Mouse (Mus musculus) embryonic facial prominence, embryonic 15.5 days (tissue): ENCODE results near the gene Dpep2nb. TPM values are rescaled to one million over a fixed set of nuclear protein-coding genes. Genes with fewer than 3 reads are reported as not detected.
A peak's percentile ranks its signal among the peaks of the same experiment; 100 is the strongest.

Experiments
- ATAC-seq: fragments of 200-750 bp; cut with Nextera tagmentation; 2 replicates; pipeline ENCODE4 v1.8.0; 2017; ENCODE audit warnings: low read depth, moderate TSS enrichment; ENCODE audit not compliant: insufficient number of reproducible peaks, low FRiP score, low TSS enrichment
- H3K27ac ChIP-seq: fragments of 300-500 bp; sonication (generic); replicated peaks from 2 replicates; pipeline ENCODE4 v1.5.1; 2015; ENCODE audit warnings: mild to moderate bottlenecking, inconsistent platforms
- H3K27me3 ChIP-seq: fragments of 300-500 bp; sonication (generic); 2 replicates; pipeline ENCODE4 v1.6.1; 2015; ENCODE audit warnings: inconsistent platforms
- H3K36me3 ChIP-seq: fragments of 300-500 bp; sonication (generic); 2 replicates; pipeline ENCODE4 v1.6.1; 2015; ENCODE audit warnings: mild to moderate bottlenecking, inconsistent platforms
- H3K4me1 ChIP-seq: fragments of 300-500 bp; sonication (generic); 2 replicates; pipeline ENCODE4 v1.6.1; 2015; ENCODE audit warnings: inconsistent platforms
- H3K4me2 ChIP-seq: fragments of 300-500 bp; sonication (generic); replicated peaks from 2 replicates; pipeline ENCODE4 v1.6.1; 2015; ENCODE audit warnings: mild to moderate bottlenecking, inconsistent platforms
- H3K4me3 ChIP-seq: fragments of 300-500 bp; sonication (generic); replicated peaks from 2 replicates; pipeline ENCODE4 v1.5.1; 2015; ENCODE audit warnings: mild to moderate bottlenecking, inconsistent platforms
- H3K9ac ChIP-seq: fragments of 300-500 bp; sonication (generic); 2 replicates; pipeline ENCODE4 v1.6.1; 2015; ENCODE audit warnings: inconsistent platforms
- H3K9me3 ChIP-seq: fragments of 300-500 bp; sonication (generic); replicated peaks from 2 replicates; pipeline ENCODE4 v1.6.1; 2016; ENCODE audit warnings: inconsistent platforms
- WGBS: fragments of 180-500 bp; shearing (Covaris S2); methylation state at CpG from one replicate; pipeline ENCODE4 v1.1.7; 2015; 5-methylcytosine and 5-hydroxymethylcytosine counted together
- polyA plus RNA-seq: library from polyadenylated mRNA; unstranded; fragments of >200 nt; fragmentation: Nextera tagmentation; extraction: Ambion mirVana; gene quantifications from 2 replicates; pipeline ENCODE4 v1.2.1, GENCODE M21; 2015

The Dpep2nb gene
- 0.16 TPM in 1 of 2 replicates, not detected in the other for polyA plus RNA-seq

DNA sequence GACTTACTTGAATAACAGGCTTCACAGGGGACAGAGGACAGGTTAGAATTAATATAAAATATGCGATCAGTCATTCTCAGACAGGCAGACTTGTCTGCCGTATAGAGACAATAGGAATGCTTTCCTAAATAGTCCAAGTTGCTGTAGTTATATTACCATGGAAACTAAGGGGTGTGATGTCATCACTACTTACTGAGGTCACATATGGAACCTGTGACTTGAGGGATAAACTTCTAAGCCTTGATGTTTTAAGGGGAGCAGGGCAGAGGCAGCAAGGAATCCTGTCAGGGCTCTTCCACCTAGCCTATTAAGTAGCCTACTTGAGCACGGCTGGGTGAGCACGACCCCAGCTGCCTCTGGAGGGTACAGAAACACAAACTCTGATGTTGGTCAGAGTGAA is at the start of gene Dpep2nb:
TSS of gene Dpep2nb (minus strand) at position 101 of the 400 bp plus-strand sequence.
- Histone ChIP-seq H3K27me3 (no peaks in the 10 kb centered on the region), H3K27ac (no peak within 1 kb of the TSS), H3K9ac (no peak within 1 kb of the TSS), H3K4me1 (peaks cover 14% of the 10 kb centered on the region), H3K4me3 (no peak within 1 kb of the TSS), H3K9me3 (no peaks in the 10 kb centered on the region), H3K36me3 (peaks cover 5% of the 10 kb centered on the region), H3K4me2 (no peak within 1 kb of the TSS)
- ATAC-seq: no peak
- WGBS: 75% methylated on average over 4 of the region's 4 CpGs

DNA sequence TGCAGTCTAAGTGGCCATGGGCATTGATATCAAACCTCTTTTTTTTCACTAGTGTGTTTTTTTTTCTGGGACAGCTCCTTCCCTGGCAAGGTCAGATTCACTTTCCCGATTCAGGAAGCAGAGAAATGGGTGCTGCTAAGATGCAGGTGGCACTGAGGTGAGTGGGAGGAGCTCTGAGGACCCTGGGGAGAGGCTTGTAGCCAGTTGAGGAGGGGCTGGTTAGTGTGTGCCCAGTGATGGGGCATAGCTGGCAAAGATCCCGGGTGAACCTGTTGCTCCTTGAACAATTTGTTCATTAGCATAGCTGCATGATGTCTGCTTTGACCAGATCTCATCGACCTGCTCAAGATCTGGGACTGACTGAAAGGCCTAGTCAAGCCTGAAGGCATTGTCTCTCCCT is 49.3 kb upstream of the Dpep2nb start:
- no peak for ATAC-seq
- H3K9ac ChIP-seq: no peak overlapping the region
- no peaks in the 10 kb centered on the region for H3K9me3 ChIP-seq
- H3K36me3 ChIP-seq: peaks cover 34% of the 10 kb centered on the region
- H3K27me3 ChIP-seq: no peaks in the 10 kb centered on the region
- H3K4me1 ChIP-seq: peaks cover 10% of the 10 kb centered on the region
- WGBS: 56% methylated on average over 3 of the region's 3 CpGs
- no peak overlapping the region for H3K4me2 ChIP-seq
- H3K4me3 ChIP-seq: no peak overlapping the region
- no peak overlapping the region for H3K27ac ChIP-seq

DNA sequence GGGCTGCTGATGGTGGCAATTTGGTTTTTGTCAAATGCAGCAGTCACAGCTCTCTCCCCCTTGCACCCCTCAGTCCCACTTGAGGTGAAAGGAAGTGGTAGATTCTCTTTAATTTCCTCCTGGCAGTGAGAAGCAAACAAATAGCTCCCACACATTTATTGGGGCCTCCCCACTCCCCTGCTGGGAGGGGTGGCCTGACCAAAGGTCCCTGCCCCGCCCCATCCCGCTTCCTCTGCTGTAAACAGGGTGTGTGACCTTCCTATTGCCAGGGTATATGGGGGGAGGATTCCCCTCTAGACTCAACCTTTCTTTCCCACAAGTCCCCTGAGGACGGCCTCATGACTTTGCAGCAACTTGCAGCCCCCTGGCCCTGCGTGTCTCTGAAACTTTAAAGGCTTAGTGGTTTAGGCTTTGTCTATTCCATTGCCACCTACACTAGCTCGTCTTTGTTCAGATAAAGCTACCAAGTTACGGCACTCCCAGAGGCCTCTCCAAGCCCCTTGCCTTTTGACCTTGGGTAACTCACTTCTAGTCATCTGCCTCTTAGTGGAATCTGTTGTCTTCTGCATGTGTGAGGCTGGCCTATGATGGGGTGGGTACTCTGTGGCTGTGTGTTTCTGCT is 48.5 kb upstream of the Dpep2nb start:
- Histone ChIP-seq H3K9me3 (no peaks in the 10 kb centered on the region), H3K36me3 (peaks cover 34% of the 10 kb centered on the region), H3K27me3 (no peaks in the 10 kb centered on the region), H3K9ac (no peak overlapping the region), H3K4me1 (peaks cover 10% of the 10 kb centered on the region), H3K4me3 (no peak overlapping the region), H3K4me2 (no peak overlapping the region), H3K27ac (no peak overlapping the region)
- ATAC-seq: no peak
- 69% methylated on average over 6 of the region's 6 CpGs for WGBS

DNA sequence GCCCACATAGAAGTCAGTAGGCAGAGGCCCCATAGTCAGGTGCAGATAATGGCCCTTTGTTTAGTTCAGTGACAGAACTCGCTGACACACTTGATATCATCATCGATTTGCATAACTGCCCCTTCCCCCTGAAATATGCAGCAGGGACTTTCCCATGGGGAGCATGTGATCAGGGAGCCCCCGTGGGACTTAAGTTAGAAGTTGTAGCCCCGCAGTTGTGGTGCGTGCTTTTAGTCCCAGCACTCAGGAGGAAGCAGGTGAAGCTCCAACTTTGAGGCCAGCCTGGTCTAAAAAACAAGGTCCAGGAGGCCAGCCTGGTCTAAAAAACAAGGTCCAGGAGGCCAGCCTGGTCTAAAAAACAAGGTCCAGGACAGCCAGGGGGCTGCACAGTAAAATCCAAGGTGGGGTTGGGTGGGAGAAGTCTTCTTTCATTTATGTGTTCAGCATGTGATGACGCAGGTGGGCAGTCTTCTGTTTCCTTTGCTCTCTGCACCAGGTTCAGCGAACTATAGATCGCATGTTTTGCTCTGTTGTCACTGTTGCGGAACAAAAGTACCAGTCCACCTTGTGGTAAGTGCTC is 46.8 kb upstream of the Dpep2nb start:
- Histone ChIP-seq H3K27me3 (no peaks in the 10 kb centered on the region), H3K36me3 (peaks cover 37% of the 10 kb centered on the region), H3K9ac (no peak overlapping the region), H3K9me3 (no peaks in the 10 kb centered on the region), H3K4me2 (no peak overlapping the region), H3K4me1 (no peaks in the 10 kb centered on the region), H3K27ac (no peak overlapping the region), H3K4me3 (no peak overlapping the region)
- ATAC-seq: no peak
- 85% methylated on average over 9 of the region's 9 CpGs for WGBS

DNA sequence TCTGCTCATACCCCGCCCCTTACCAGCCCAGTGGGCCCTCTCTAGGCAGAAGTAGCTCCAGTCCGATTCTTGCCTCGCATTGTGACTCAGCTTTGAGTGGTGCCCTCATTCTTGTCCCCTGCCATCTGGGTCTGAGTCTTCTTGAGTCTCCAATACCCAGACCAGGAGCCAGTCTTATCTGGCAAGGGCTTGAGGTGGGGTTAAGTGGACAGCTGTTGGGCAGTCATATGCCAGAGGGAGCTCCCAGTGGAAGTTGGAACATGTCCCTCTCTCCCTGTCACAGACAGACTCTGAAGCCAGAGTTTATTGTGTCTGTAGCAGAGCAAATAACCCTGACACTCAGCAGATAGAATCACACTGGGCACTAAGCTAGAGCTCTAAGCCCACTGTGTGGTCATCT is 45.3 kb upstream of the Dpep2nb start:
- Histone ChIP-seq H3K4me2 (no peak overlapping the region), H3K4me1 (no peaks in the 10 kb centered on the region), H3K4me3 (no peak overlapping the region), H3K9ac (no peak overlapping the region), H3K36me3 (peaks cover 41% of the 10 kb centered on the region), H3K9me3 (no peaks in the 10 kb centered on the region), H3K27me3 (no peaks in the 10 kb centered on the region), H3K27ac (no peak overlapping the region)
- ATAC-seq: no peak
- WGBS: 87% methylated on average over 3 of the region's 3 CpGs

DNA sequence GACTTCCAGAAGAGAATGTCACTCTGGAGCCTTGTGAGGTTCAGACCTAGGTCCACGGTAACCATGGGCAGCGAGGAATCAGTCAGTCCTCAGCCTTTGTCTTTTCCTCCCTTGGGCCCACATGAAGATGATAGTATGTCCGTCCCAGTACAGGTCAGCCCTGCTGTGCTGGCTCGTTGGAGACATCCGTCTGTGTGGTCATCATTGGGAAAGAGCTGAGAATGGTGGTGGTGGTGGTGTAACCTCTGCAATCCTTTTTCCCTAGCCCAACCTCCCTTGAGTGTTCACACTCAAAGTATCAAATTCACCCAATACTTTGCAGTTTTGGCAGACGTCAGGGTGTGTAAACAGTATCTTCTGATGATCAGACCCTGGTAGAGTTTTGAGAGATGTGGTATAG is 44.1 kb upstream of the Dpep2nb start:
- Histone ChIP-seq H3K9ac (no peak overlapping the region), H3K9me3 (no peaks in the 10 kb centered on the region), H3K4me1 (no peaks in the 10 kb centered on the region), H3K4me2 (no peak overlapping the region), H3K27me3 (no peaks in the 10 kb centered on the region), H3K27ac (no peak overlapping the region), H3K4me3 (no peak overlapping the region), H3K36me3 (peaks cover 45% of the 10 kb centered on the region)
- ATAC-seq: no peak
- WGBS: 84% methylated on average over 6 of the region's 6 CpGs

DNA sequence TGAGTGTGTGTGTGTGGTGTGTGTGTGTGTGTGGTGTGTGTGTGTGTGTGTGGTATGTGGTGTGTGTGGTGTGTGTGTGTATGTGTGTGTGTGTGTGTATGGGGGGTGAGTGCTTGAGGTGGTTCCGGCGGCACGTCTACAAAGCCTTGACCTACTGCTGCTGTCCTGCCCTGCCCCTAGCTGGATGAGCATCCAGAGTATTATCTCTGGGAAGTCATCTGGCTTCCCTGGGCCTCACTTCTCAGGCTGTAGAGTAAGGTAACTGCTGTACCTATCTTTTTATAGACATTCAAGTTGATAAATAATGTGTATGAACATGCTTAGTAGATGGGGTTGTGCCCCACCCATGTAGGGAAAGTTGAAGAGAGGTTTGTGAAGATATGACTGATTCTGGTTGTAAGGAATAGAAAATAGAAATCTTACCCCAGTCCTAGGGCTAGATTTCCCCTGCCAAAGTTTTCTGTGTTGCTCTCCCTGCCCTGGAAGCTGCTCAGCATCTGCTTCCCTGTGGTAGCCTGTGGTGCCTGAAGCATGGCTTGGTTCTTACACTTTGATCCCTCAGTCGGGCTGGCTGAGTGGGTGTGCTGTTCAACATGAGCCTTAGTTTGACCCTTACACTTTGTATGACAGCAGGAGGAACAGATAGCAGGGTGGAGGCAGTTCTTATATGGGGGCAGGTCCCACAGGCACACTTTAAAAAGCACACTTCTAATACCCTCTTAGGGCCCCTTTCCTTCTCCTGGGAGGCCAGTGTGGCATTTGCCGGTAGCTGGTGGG is 42.3 kb upstream of the Dpep2nb start:
- WGBS: 83% methylated on average over 5 of the region's 5 CpGs
- Histone ChIP-seq H3K4me2 (no peak overlapping the region), H3K9ac (no peak overlapping the region), H3K27ac (no peak overlapping the region), H3K4me1 (no peaks in the 10 kb centered on the region), H3K27me3 (no peaks in the 10 kb centered on the region), H3K36me3 (peaks cover 35% of the 10 kb centered on the region), H3K4me3 (no peak overlapping the region), H3K9me3 (no peaks in the 10 kb centered on the region)
- no peak for ATAC-seq

DNA sequence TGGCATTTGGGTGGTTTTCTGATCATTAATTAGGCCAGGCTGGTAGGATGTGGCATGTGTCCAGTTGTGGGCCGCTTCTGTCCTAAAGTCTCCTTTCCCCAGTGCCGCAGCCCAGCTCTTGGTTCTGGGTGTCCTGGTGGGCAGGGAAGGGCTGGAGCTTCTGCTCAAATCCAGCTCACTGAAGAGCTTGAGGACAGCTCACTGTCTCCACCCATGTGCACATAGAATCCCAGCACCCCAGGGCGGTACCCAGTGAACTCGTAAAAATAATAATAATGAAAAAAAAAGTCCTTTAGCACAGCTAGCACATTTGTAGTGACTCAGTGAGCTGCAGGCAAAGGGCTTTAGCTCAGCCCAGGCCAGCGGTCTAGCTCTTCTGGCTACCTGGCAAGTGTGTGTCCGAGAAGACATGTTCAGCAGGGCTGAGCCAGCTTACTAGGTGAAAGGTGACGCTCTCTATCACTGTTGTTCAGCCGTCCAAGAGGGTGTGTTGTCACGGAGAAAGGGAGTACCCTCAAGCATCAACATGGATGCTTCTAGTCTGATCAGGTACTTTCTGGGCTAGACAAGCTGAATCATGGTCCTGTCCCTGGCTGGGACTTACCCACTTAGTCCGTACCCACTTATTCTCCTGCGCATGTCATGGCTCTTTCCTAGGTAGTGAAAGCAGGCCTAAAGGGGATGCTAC is 41.2 kb upstream of the Dpep2nb start:
- Histone ChIP-seq H3K9me3 (no peaks in the 10 kb centered on the region), H3K27ac (no peak overlapping the region), H3K4me2 (no peak overlapping the region), H3K4me3 (no peak overlapping the region), H3K27me3 (no peaks in the 10 kb centered on the region), H3K4me1 (no peaks in the 10 kb centered on the region), H3K36me3 (peaks cover 26% of the 10 kb centered on the region), H3K9ac (no peak overlapping the region)
- no peak for ATAC-seq
- whole genome bisulfite sequencing: 88% methylated on average over 11 of the region's 11 CpGs

DNA sequence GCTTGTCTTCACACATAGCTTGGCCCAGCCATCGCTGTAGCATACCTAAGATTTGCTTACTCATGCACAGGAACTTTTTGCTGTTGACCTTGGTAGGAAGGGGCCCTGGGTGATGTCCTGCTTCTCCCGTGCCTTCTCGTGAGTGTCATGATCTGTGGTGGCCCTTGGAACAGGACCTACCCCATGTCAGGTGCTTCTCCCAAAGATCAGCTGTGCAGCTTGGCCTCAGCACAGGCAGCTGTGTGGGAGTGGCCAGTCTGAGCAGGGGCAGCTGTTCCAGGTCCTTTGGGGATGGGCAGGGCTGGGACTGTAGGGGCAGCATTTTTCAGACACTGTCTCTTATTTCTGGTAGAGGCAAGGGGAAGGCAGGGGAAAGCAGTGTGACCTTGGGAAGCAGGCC is 38.4 kb upstream of the Dpep2nb start:
- H3K27ac ChIP-seq: no peak overlapping the region
- no peaks in the 10 kb centered on the region for H3K27me3 ChIP-seq
- H3K4me3 ChIP-seq: no peak overlapping the region
- WGBS: 81% methylated on average over 3 of the region's 3 CpGs
- H3K4me1 ChIP-seq: no peaks in the 10 kb centered on the region
- H3K9me3 ChIP-seq: no peaks in the 10 kb centered on the region
- no peak overlapping the region for H3K4me2 ChIP-seq
- peaks cover 22% of the 10 kb centered on the region for H3K36me3 ChIP-seq
- H3K9ac ChIP-seq: no peak overlapping the region
- peak; percentile 83 for ATAC-seq

DNA sequence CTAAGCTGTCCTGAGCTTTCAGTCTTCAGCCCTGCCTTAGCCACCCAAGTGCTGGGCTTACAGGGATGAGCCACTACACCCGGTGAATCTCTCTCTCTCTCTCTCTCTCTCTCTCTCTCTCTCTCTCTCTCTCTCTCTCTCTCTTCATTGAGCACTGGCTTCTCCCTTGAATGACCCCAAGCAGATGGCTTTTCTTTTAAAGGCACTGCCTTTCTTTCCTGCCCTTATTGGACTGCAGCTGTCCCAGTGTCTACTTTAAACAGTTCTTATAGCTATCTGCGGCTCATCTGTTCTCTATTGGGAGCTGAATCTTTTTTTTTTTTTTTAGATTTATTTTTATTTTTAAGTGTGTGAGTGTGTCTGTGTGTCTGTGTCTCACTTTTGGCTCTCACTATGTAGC is 37.3 kb upstream of the Dpep2nb start:
- no peaks in the 10 kb centered on the region for H3K4me1 ChIP-seq
- ATAC-seq: no peak
- no peaks in the 10 kb centered on the region for H3K9me3 ChIP-seq
- H3K4me3 ChIP-seq: no peak overlapping the region
- H3K9ac ChIP-seq: no peak overlapping the region
- H3K36me3 ChIP-seq: peaks cover 19% of the 10 kb centered on the region
- H3K27me3 ChIP-seq: no peaks in the 10 kb centered on the region
- H3K27ac ChIP-seq: no peak overlapping the region
- H3K4me2 ChIP-seq: no peak overlapping the region
- 71% methylated on average over 2 of the region's 2 CpGs for WGBS

DNA sequence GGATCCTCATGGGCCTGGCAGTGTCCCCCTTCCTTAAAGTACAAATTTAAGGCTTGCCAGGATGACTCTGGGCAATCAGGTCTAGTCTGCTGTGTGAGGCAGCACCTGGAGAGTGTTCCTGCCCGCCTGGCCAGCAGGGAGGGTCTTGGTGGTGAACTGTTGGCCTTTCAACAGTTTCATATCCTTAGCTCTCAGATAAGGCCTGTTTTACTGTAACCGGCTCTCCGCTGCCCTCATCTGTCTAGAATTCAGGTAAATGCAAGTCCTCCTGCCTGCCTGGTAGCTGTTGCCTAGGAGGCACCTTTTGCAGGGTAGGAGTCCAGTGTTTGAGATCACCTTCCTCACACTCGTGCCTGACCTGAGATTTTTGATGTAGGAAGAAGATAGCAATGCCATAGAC is 34.4 kb upstream of the Dpep2nb start:
- no peaks in the 10 kb centered on the region for H3K9me3 ChIP-seq
- no peaks in the 10 kb centered on the region for H3K4me1 ChIP-seq
- no peak for ATAC-seq
- H3K27me3 ChIP-seq: no peaks in the 10 kb centered on the region
- H3K4me3 ChIP-seq: no peak overlapping the region
- H3K36me3 ChIP-seq: peaks cover 21% of the 10 kb centered on the region
- no peak overlapping the region for H3K9ac ChIP-seq
- H3K27ac ChIP-seq: no peak overlapping the region
- no peak overlapping the region for H3K4me2 ChIP-seq
- WGBS: 68% methylated on average over 4 of the region's 4 CpGs
